13 mouse cellular contexts compared by ENCODE assay signal in genomic region chr9:69137398-69137797, GRCm38 (mm10).
"Had no signal": no experiment of that assay in that cellular context is flagged by ENCODE, and none has a peak within 500 bp of the region (broad histone marks: within the 10 kb centered on the region; RNA-seq: fewer than 3 reads in every experiment).

No protein-coding gene starts in this region.

- H3K9me3 ChIP-seq: limb, embryonic 15.5 days; liver, embryonic 12.5 days; midbrain, embryonic 10.5 days; midbrain, embryonic 15.5 days had no signal

- H3K36me3 ChIP-seq: limb, embryonic 15.5 days; liver, embryonic 12.5 days; midbrain, embryonic 10.5 days; midbrain, embryonic 15.5 days had no signal

- H3K4me1 ChIP-seq: midbrain, embryonic 15.5 days had no signal

- H3K27me3 ChIP-seq: midbrain, embryonic 15.5 days had no signal

- H3K9ac ChIP-seq: limb, embryonic 15.5 days; liver, embryonic 12.5 days; lung, embryonic 14.5 days; midbrain, embryonic 15.5 days had no signal

- DNase-seq: kidney, postnatal 36 days; layer of hippocampus, adult 9-11 months; layer of hippocampus, postnatal 36 days; lung, embryonic 14.5 days; lung, postnatal 10 days; lung, postnatal 4 days; thymus, postnatal 4 days had no signal

- H3K4me3 ChIP-seq: limb, embryonic 15.5 days; liver, embryonic 12.5 days; midbrain, embryonic 10.5 days; midbrain, embryonic 15.5 days had no signal

- ATAC-seq: liver, embryonic 12.5 days; midbrain, embryonic 15.5 days had no signal

- H3K27ac ChIP-seq: kidney, postnatal 0 days; limb, embryonic 15.5 days; liver, embryonic 12.5 days; midbrain, embryonic 10.5 days; midbrain, embryonic 15.5 days; stomach, postnatal 0 days had no signal

- H3K4me2 ChIP-seq: limb, embryonic 15.5 days; liver, embryonic 12.5 days; lung, embryonic 14.5 days; midbrain, embryonic 15.5 days had no signal
